Mouse (Mus musculus) small intestine, adult 2 months (tissue): ENCODE results near the gene Pigq.

ENCODE experiments used
- CTCF ChIP-seq: fragments of 200-500 bp; IDR thresholded peaks from 2 replicates; pipeline ENCODE4 v1.5.1; 2012; ENCODE audit warnings: low read depth, mild to moderate bottlenecking, control low read depth, inconsistent platforms, low read length, moderate library complexity, mixed read lengths; ENCODE audit not compliant: insufficient replicate concordance, insufficient read length; ENCODE audit errors: extremely low read depth
- POLR2A ChIP-seq: fragments of 200-500 bp; IDR thresholded peaks from 2 replicates; pipeline ENCODE4 v1.6.1; 2012; ENCODE audit warnings: low read depth, mild to moderate bottlenecking, control low read depth, inconsistent platforms, low read length, moderate library complexity

GRCm38 (mm10) chr17:25944366-25945163, at the start of gene Pigq, which contains the start of gene Nhlrc4:
- TF ChIP-seq POLR2A = no peak
- TF ChIP-seq CTCF = no peak
